Mouse (Mus musculus): Measurements from ENCODE around the gene Lysmd2.

- TF ChIP-seq POLR2A (IDR thresholded peaks at IDR 0.05; ENCODE audit: insufficient read depth, low read depth, low read length) (no peak), CTCF (IDR thresholded peaks at IDR 0.05) (no peak)
These were observed 472 bp upstream of the Lysmd2 start for GRCm38 (mm10) chr9:75624983-75625555.
